Mouse (Mus musculus) retina, embryonic 14.5 days (tissue): Measurements from ENCODE around the gene Prr19.

Experiments
- DNase-seq: peaks from one replicate; pipeline ENCODE4 v3.0.0-alpha.2; 2015; ENCODE audit warnings: low spot score

Prr19 gene

DNA sequence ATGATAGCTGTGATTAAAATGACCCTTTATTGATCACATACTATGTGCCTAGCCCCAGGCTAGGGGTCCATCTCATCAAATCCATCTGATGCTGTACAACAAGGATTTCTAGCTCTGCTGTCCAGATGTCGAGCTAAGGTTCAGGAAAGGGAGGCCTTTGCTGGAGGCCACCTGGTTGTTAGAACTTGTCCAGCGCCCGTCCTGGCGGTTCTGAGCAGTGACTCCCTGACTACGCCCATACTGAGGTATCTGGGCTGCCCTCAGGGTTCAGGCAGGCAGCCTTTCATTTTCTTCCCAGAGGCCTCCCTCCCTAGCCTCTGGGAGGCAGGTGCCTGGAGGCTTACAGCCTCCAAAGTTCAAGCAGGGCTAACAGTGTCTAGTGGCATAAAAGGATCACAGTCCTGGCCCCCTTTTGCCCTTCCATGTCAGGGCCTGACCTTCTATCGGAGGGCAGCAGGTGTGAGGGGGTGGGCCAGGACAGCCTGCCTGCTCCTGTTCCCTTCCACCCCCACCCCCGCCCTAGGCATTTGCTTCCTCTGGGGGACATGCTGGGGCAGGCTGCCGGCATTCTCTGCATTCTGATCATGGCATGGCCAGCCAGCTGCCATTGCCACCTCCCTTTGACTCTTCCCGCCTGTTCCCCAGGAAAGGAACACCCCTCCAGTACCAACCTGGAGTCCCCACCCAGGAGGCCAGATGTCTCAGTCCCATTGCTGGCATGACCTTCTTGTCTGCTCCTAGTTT, 25.5 kb upstream of the Prr19 start:
- DNase-seq, result no peak

DNA sequence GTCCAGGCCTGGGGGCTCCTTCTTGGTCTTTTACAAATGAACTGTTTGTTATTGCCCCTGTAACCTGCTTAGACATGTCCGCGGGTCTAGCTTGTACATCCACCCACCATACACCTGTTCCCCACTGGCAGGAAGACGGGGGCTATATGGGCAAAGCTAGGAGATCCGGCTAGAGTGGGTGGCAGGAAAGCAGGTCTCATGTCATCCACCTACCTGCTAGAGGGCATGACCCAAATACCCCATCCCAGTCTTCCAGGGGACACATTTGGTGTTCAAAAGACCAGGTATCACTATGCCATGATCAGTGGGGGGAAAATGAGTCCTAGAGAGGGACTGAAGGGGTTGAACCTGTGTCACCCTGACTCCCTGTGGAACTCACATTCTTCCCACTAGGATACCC, 23.8 kb upstream of the Prr19 start:
- DNase-seq, result no peak

DNA sequence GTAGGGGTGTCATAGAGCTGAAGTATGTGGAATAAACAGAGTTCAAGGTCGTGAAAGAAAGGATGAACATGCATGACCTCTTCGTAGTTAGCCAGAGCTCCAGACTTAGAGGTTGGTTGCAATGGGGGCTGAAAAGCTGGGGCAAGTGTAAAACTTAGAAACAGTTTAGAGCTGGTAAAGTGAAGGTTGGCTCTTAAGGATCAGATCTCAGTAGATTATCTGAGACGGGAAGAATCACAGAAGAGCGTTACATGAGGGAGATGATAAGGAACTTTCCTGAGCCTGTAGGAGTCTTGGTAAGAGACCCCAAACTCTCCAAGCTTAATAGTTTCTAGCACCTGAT, 23.2 kb upstream of the Prr19 start:
- DNase-seq, result no peak

DNA sequence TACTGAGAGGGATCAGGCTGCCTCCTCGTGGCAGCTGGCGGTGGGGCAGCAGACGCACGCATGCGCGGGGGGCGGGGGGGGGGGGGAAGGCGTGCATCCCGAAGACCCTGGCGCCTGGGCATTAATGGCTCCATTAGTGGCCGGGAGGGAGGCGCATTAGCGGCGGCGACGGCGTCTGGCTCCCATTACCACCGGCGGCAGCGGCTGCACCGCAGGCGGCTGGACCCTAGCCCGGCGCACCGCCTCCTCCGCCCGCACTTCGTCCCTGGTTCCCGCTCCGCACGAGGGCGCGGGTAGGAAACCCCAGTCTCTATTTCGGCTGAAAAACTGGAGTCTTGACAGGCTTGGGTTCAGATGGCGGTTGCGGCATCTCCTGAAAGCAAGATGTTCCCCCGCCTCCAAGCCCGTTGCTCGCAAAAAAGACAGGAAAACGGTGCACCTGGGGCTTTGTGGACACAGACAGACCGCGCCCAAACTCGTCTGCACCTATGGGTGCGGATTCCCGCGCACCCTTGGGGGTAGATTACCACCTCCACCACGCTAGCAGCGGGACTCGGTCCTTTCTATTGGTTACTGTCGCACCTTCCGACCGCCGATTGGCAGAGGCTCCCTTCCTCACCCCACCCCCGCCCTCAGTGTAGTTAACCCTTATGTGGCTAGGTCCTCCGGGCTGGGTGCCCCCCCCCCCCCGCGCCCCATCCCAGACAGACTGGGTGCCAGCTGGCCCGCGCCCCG, 22.7 kb upstream of the Prr19 start:
- peak; percentile 85 for DNase-seq

DNA sequence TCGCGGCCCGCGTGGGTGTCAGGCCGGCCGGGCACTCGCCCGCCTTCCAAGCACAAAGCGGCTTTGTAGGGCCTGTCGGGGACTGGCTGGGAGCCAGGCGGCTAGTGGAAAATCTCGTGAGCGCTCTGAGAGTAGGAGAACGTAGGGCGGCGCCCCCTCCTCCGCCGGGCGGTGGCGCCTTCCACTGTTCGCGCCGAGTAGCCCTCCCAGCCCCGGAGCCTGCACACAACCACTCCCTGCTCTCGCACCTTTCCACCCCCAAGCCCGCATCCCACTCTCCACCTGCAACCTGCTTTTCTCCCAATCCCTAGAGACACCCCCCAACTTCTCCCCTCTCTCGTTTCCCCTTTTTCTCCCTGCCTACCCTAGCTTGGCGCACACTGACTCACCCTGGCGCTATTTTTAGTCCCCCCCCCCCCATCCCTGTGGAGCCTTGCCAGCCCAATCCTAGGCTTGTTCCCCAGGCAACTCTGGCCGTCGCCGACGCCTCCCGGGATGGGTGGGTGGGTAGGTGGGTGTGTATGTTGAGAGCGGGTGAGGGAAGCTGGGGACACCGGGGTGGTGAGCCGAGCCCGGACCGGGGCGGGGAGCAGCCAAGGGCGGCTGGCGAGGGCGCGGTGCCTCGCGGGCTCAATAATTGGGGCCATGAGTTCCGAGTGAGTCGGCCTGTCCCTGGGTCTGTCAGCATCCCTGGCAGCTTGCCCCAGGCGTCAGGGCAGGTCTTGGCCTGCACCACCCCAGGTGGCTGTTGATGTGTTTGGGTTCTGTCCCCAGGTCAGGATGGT, 21.9 kb upstream of the Prr19 start:
- DNase-seq, result peak; percentile 86

DNA sequence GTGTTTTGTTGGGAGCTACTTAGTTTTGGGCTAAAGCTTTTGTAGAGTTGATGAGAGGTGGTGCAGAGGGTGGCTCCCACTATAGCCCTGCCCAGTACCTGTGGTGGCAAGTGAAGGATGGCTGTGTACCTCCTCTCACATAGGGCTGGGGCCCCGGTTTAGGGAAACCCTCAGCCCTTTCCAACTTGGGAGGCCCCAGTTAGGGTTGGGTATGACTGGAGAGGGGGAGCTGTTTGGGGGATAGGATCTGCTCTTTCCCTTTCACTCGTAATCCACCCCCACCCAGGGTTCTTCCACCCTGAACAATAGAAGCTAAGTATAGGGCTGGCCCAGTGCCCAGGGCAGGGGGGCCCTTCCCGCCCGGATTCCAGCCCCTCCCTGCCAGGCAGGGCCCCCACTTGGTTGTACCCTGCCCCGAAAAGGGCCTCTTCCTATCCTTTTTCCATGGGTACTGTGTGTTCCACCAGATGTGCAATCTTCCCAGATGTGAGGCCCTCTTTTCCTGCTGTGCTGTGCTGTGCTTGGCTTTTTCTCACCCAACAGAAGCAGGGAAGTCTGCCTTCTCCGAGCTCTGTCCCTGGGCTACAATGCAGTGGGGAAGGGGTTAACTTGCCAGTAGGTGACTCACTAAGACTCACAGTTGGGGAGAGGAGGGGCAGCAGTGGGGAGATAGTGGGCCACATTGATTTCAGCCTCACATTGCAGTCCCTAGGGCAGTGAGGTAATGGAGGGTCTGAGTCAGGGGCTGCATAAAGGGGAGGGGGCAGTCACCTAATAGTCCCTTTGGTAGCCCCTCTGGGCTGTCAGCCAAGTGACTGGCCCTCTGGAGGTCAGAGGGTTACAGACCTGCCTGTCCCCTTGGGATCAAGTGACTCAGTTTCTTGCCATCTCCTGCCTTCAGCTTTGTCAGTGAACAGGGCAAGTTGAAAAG, 21.1 kb upstream of the Prr19 start:
- DNase-seq, result peak; percentile 66

DNA sequence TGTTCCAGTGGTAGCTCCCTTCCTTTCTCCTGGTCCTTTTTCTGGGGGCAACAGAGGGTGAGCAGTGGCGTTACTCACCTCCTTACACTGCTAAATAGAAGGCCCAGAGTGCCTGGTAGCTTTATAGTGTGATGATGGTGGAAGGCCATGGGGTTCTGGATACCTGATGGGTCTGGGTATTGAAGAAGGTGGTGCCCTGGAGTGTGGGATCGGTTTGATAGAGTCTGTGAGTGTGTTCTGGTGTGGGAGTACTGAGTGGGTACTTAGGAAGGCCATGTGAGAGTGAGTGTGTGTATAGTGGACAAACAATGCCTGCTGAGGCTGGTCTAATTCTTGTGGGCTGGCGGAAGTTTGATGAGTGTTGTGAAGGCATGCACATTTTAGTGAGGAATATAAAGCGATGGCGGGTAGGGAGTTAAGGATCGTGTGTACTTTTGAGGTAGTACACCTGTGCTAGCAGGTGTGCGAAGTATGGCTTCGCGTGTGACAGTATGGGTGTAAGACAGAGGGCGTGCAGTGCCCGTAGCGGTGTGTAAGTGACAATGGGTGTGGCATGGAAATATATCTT, 20.0 kb upstream of the Prr19 start:
- no peak for DNase-seq

DNA sequence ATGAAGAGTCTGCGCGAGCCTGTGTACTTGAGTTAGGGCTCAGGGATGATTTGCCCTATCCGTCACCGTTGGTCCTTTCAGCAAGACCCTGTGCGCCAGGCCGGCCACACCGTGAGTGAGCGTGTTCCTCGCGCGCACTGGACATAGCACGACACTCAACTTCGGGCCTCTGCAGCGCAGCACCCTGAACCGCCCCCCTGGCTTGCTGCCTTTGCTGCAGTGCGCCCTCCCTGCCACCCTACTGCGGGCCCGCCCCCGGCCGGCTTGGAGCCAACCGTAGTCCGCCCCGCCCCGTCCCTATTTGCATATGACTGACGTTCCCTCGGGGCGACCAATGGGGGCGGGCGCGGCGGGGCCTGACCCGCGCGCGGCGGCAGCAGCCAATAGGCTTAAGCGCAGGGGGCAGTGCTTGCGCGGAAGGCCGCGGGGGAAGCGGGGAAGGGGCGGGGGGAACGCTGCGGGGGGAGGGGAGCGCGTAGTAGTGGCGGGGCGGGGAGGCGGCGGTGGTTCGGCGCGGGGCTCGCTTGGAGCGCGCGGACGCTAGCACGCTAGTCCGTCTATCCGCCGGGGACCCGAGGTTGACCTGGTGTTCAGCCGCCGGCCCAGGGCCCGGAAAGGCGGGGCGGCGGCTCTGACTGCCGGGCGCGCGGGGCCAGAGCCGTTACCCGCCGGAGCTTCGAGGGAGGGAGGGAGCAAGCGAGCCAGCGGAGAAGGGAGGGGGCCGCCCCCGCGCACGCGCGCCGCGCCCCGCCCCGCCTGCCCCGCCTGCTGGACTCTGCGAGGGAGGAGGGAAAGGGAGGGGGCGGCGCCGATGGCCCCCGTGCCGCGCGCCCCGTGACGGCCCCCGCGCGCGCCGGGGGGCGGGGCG, 19.2 kb upstream of the Prr19 start:
- DNase-seq, result peak; percentile 96

DNA sequence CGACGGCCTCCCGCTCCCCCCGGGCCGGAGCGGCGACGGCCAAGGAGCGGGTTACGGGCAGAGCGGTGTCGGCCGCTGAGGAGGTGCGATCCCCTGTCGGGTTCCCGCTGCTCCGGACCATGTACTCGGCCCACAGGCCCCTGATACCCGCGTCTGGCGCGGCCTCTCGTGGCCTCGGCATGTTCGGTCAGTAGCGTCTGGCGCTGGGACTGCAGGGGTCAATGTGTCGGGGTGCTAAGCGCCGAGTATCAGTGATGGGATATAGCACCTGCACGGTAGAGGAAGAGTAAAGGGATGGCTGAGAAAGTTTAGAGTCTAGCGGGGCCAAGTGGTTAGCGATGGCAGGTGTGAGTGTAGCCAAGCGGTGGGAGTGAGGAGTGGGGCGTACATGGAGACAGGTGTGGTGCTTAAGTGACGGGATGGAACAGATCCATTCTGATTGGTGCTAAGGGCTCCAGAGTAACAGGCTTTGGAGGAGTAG, 18.4 kb upstream of the Prr19 start:
- DNase-seq, result peak; percentile 57

DNA sequence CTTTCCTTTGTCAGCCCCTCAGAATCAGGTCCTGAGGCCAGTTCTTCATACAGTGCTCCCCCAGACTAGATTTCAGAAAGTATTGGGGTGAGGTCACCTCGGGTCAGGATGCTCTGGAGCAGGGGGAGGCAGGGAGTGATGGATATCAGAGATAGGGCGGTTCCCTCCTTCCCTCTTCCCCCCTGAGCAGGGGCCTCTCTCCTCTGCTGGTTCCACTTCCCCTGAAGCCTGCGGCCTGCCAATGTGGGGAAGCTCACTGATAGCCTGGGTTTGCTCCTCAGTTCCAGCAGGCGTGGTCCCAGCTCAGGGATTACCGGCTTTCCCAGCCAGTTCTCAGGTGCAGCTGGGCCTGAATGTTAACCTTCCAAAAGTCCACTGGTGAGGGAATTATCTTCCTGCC, 17.6 kb upstream of the Prr19 start:
- no peak for DNase-seq

DNA sequence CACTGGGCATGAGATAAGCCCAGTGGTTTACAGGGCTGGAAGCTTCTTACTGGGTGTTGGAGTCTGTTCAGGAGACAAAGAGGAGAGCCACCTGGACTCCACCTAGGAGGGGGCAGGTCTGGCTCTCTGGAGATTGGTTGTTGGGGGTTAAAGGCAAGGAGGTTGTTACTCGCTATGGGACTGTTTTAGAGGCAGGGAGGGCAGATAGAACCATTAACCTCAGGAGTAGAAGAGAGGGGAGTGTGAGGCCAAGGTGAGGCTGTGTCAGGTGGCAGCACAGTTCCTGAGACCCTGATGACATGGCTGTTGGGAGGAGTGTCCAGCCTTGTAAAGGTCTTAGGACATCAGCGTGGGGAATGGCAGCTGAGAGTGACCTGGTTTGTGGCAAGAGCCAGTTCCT, 17.0 kb upstream of the Prr19 start:
- no peak for DNase-seq

DNA sequence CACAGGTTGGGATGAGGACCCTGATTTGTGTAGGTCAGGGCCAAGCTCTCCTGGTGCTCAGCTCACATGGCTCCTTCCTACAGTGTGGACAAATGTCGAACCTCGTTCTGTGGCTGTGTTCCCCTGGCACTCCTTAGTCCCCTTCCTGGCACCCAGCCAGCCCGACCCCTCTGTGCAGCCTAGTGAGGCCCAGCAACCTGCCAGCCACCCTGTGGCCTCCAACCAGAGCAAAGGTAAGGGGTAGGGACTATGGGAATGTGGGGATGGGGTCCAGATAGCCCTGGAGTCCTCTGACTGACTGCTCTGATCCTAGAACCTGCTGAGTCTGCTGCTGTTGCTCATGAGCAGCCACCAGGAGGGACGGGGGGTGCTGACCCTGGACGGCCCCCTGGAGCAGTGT, 16.4 kb upstream of the Prr19 start:
- no peak for DNase-seq

DNA sequence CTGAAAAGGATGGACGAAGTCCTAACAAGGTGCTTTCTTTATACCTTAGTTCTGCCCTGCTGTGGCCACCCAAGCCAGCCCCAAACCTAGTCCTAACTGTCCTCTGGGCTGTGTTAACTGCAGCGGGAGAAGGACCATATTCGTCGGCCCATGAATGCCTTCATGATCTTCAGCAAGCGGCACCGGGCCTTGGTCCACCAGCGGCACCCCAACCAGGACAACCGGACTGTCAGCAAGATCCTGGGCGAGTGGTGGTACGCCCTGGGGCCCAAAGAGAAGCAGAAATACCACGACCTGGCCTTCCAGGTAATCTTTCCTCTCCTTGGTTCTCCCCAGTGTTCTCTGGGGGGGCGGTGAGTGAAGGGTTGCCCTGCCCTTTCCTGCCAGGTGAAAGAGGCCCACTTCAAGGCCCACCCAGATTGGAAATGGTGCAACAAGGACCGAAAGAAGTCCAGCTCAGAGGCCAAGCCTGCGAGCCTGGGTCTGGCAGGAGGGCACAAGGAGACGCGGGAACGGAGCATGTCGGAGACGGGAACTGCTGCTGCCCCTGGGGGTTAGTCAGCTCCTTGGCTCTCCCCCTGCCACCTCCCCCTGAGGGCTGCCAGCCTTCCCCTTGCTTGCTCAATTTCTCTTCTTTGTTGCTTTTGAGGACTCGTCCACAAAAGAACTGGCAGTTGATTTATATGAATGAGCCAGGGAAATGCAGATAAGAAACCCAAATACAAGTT, 15.5 kb upstream of the Prr19 start:
- no peak for DNase-seq

DNA sequence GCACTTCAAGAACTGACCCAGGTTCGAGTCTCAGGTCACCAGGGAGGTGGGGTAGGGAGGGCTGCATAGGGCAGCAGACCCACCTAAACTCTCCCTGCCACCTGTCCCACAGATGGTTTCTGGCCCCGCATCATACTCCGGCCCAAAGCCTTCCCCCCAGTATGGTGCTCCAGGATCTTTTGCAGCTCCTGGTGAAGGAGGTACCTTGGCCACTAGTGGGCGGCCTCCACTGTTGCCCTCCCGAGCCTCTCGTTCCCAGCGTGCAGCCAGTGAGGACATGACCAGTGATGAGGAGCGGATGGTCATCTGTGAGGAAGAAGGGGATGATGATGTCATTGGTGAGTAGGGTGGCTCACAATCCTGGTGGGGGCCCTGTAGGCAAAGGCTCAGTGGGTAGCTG, 14.2 kb upstream of the Prr19 start:
- DNase-seq, result no peak

DNA sequence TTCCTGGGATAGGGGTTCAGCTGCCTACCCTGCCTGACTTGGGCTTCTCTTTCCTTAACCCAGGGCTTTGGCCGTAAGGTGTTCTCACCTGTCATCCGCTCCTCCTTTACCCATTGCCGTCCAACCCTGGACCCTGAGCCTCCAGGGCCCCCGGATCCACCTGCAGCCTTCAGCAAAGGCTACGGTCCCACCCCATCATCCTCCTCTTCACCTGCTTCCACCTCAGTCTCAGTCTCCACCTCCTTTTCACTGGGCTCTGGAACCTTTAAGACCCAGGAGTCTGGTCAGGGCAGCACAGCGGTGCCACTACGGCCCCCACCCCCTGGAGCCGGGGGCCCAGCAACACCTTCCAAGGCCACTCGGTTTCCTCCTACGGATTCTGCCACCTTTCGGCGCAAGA, 13.2 kb upstream of the Prr19 start:
- DNase-seq, result no peak

DNA sequence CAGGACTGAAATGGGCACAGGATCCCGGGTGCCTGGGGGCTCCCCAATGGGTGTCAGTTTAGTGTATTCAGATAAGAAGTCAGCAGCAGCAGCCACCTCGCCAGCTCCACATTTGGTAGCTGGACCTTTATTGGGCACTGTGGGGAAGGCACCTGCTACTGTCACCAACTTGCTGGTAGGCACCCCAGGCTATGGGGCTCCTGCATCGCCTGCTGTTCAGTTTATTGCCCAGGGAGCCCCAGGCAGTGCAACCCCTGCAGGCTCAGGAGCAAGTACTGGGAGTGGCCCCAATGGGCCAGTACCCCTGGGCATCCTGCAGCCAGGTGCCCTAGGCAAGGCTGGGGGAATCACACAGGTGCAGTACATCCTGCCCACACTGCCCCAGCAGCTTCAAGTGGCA, 12.5 kb upstream of the Prr19 start:
- no peak for DNase-seq

DNA sequence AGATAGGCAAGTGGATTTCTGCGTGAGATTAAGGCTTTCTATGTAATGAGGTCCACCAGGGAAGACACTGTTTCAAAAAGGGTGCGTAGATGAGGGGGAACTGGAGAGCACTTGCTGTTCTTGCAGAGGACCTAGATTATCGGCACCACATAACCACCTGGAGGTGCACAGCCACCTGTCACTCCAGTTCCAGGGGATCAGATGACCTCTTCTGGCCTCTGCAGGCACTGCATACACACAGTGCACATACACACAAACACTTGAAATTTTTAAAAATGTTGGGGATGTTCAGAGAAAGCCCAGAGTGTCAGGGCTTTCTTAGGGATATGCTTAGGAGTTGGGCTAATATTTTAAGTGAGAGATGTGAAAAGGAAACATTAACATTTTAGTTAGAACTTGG, 11.3 kb upstream of the Prr19 start:
- no peak for DNase-seq

DNA sequence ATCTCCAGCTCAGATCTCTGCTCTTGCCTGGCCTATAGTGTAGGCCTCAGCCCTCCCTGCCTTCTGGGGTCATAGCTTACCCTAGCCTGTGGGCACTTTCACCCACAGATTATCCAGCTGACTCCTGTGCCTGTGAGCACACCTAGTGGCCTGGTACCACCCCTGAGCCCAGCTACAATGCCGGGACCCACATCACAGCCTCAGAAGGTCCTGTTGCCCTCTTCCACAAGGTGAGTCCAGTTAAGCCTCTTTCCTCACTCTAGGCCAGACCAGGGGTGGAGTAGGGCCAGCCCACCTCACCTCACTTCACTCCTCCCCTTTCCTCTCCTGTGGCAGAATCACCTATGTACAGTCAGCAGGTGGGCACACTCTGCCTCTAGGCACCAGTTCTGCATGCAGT, 10.7 kb upstream of the Prr19 start:
- DNase-seq, result no peak

DNA sequence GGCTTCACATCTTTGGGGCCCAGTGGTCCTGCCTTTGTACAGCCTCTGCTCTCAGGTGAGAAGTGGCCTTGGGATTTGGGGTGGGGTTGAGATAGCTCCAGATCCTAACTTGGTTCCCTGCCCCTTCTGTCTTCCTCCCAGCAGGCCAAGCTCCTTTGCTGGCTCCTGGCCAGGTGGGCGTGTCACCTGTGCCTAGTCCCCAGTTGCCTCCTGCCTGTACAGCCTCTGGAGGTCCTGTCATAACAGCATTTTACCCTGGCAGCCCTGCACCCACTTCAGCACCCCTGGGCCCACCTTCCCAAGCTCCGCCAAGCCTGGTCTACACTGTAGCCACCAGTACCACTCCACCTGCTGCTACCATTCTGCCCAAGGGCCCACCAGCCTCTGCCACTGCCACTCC, 10.3 kb upstream of the Prr19 start:
- DNase-seq, result no peak

DNA sequence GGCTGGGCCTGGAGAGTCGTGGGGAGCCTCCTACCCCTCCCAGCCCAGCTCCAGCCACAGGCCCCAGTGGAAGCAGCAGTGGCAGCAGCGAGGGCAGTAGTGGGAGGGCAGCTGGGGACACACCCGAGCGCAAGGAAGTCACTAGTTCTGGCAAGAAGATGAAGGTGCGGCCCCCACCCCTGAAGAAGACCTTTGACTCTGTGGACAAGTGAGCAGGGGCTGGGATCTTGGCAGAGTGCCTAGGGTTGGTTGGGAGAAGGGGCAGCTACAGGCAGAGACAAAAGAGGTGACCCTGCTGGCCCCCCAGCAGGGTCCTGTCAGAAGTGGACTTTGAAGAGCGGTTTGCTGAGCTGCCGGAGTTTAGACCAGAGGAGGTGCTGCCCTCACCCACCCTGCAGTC, 9.1 kb upstream of the Prr19 start:
- no peak for DNase-seq
